Mouse (Mus musculus) gastrocnemius, postnatal 4 days (tissue): ENCODE data around the gene Uqcr10. TPM values are rescaled to one million over a fixed set of nuclear protein-coding genes. Genes with fewer than 3 reads are reported as not detected.

Experiments
- DNase-seq, 2 experiments: peaks; one replicate each; pipeline ENCODE4 v3.0.0; 2021 to 2022; ENCODE audit warnings: low spot score in 2 of 2, mixed read lengths in 2 of 2
- total RNA-seq, 2 experiments: library from RNA; stranded (reverse); gene quantifications; 2 replicates each; pipeline ENCODE4 v1.2.3; 2021

The Uqcr10 gene
- total RNA-seq, 2 experiments from 2014 or later, result 632 to 697 TPM

- no peak for DNase-seq
Observed at GRCm38 (mm10) chr11:4678700-4679440, 25.3 kb downstream of the Uqcr10 start.

- no peak for DNase-seq
Observed at GRCm38 (mm10) chr11:4677250-4677872, 26.8 kb downstream of the Uqcr10 start.

DNA sequence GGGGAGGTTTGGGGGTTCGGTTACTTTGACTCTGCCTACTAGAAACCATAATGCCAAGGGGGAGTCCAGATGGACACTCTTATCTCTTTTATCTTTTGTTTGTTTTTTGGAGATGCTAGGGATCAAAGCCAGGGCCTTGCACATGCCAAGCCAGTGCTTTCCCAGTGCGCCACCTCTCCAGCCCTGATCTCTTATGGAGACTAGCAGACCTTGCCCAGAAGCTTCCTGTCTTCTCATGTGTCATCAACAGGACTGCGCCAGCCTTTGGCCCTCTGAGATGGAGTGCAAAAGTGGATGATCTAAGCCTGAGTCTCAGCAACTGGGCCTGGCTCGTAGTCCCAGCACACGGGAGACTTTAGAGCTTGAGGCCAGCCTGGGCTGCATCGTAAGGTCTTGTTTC lies 28.4 kb downstream of the Uqcr10 start:
- no peak for DNase-seq

- DNase-seq, result no peak
Observed at GRCm38 (mm10) chr11:4675126-4675562, 29.0 kb downstream of the Uqcr10 start.

- DNase-seq, result no peak
Observed at GRCm38 (mm10) chr11:4674593-4674992, 29.5 kb downstream of the Uqcr10 start.

GRCm38 (mm10) chr11:4671736-4672135 lies 32.4 kb downstream of the Uqcr10 start:
- no peak for DNase-seq

- DNase-seq, result no peak
Observed at GRCm38 (mm10) chr11:4662496-4662878, 41.7 kb downstream of the Uqcr10 start.

DNA sequence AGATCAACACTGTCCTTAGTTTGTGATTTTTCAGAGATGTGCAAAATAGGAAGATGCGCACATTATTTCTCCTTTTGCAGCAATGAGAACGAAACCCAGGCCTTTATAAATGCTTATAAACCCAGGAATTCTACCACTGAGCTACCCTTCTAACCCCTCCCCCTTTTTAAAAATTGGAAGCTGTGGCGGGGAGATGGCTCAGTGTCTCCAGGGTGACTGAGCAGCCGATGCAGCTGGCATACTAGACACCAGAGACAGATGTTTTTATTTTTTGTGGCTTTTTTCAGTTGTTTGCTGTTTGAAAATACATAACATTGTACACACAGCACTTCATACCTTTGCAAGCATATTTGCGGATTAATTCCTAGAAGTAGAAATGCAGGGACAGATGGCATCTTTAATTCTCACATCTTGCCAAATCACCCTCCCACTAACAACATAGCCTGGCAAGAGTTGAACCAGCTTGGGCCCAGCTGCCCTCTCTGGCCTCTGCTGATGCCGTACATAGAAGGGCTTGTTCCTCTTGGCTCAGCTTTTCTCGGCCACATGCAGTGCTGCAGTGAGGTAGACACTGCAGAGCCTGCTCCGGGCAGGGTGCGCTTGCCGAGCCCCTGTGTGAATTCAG lies 42.2 kb downstream of the Uqcr10 start:
- no peak for DNase-seq

DNA sequence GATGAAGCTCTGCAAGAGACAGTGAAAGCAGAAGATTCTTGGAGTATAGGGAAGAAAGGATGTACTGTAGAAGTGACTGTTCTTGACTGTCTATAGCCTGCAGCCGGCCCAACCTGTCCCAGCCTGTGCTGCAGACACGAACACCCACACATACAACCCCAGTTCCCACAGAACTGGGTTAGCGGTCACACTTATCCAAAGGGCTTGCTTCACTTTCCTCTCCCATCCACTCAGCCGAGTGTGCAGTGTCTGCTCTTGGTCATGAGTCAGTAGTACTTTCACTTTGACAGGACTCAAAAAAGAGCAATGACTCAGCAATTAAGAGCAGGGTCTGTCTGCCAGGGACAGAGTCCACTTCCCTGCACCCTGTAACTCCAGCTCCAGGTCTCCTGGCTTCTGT lies 42.8 kb downstream of the Uqcr10 start:
- no peak for DNase-seq

GRCm38 (mm10) chr11:4660309-4661025 lies 43.7 kb downstream of the Uqcr10 start:
- DNase-seq, result no peak

DNA sequence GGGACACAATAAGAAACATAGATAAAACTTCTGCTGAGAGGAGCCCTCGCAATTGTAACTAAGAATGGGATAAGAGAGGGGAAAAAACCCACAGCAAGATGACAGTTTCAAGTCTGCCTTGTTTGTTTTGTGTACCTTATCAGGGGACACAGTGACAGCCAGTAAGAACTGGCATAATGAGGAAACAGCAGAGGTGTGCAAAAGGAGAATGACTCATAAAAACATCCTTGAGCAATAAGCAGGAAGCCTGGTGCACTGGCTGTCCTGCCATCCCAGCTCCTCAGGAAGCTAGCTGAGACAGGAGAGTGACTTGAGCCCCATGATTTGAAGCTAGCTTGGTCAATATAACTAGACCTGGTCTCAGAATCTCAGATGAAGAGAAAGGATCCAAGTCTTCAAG lies 44.3 kb downstream of the Uqcr10 start:
- no peak for DNase-seq

Other genes starting within 250 kb of the Uqcr10 start
- 10 to 100 TPM; 62.9 to 68.7 TPM for gene Mtmr3, start 109.5 kb downstream of the Uqcr10 start, total RNA-seq
- not detected for gene Gm11032, start 84.3 kb downstream of the Uqcr10 start, total RNA-seq
- gene Ascc2, start 66.6 kb downstream of the Uqcr10 start, total RNA-seq, result 10 to 100 TPM; 20.0 to 20.6 TPM
- 10 to 100 TPM; 15.3 to 21.0 TPM for gene Zmat5, start 336 bp upstream of the Uqcr10 start, total RNA-seq
- under 1 TPM; 0.39 to 0.47 TPM for gene Cabp7, start 42.4 kb upstream of the Uqcr10 start, total RNA-seq
- gene Nf2, start 145.2 kb upstream of the Uqcr10 start, total RNA-seq, result 10 to 100 TPM; 56.2 to 56.8 TPM
- 1 to 10 TPM; 4.0 to 4.1 TPM for gene Nipsnap1, start 169.6 kb upstream of the Uqcr10 start, total RNA-seq
- gene Thoc5, start 191.0 kb upstream of the Uqcr10 start, total RNA-seq, result 10 to 100 TPM; 18.2 to 19.6 TPM
- gene Nefh, start 243.7 kb upstream of the Uqcr10 start, total RNA-seq, result under 1 TPM; 0.08 to 0.17 TPM